Mouse (Mus musculus) liver, embryonic 14.5 days (tissue): ENCODE data around the gene Tnrc6a. TPM values are rescaled to one million over a fixed set of nuclear protein-coding genes. Genes with fewer than 3 reads are reported as not detected.
A peak's percentile ranks its signal among the peaks of the same experiment; 100 is the strongest.

Source experiments
- ATAC-seq: fragments of 200-750 bp; cut with Nextera tagmentation; 2 replicates; pipeline ENCODE4 v1.8.0; 2017; ENCODE audit warnings: moderate number of reproducible peaks, mild to moderate bottlenecking, moderate library complexity; ENCODE audit not compliant: insufficient read depth
- DNase-seq, 3 experiments: peaks; one replicate each; pipeline ENCODE4 v3.0.0-alpha.2; 2012 to 2013; ENCODE audit warnings: low read depth in 3 of 3, low spot score in 3 of 3
- H3K27ac ChIP-seq: fragments of 300-500 bp; sonication (generic); 2 replicates; pipeline ENCODE4 v1.5.1; 2014; ENCODE audit warnings: moderate library complexity, mild to moderate bottlenecking, control low read depth, inconsistent platforms
- H3K27me3 ChIP-seq: fragments of 300-500 bp; sonication (generic); 2 replicates; pipeline ENCODE4 v1.6.1; 2014; ENCODE audit warnings: mild to moderate bottlenecking, low read length, moderate library complexity; ENCODE audit not compliant: control insufficient read depth, insufficient read depth
- H3K36me3 ChIP-seq: fragments of 300-500 bp; sonication (generic); replicated peaks from 2 replicates; pipeline ENCODE4 v1.6.1; 2014; ENCODE audit warnings: low read depth; ENCODE audit not compliant: control insufficient read depth, insufficient read depth
- H3K4me1 ChIP-seq, 2 experiments: fragments of 200-500 bp in 1 of 2; fragments of 300-500 bp in 1 of 2; sonication (generic) in 1 of 2; replicated peaks; 2 replicates each; pipeline ENCODE4 v1.6.1; 2012 to 2014; ENCODE audit warnings: antibody characterized with exemption in 1 of 2, inconsistent platforms in 1 of 2, low read length in 1 of 2; ENCODE audit not compliant: control insufficient read depth in 2 of 2, insufficient read depth in 2 of 2
- H3K4me2 ChIP-seq: fragments of 300-500 bp; sonication (generic); 2 replicates; pipeline ENCODE4 v1.6.1; 2014; ENCODE audit warnings: low read depth, mild to moderate bottlenecking, control low read depth, moderate library complexity
- H3K4me3 ChIP-seq, 2 experiments: fragments of 200-500 bp in 1 of 2; fragments of 300-500 bp in 1 of 2; sonication (generic) in 1 of 2; 2 replicates each; pipeline ENCODE4 v1.5.1; 2012 to 2014; ENCODE audit warnings: low read depth in 2 of 2, low read length in 2 of 2, mild to moderate bottlenecking in 2 of 2, control low read depth in 1 of 2, inconsistent platforms in 1 of 2, moderate library complexity in 1 of 2; ENCODE audit not compliant: insufficient read depth in 1 of 2
- H3K9ac ChIP-seq: fragments of 300-500 bp; sonication (generic); replicated peaks from 2 replicates; pipeline ENCODE4 v1.6.1; 2014; ENCODE audit warnings: mild to moderate bottlenecking, control low read depth, moderate library complexity
- H3K9me3 ChIP-seq: fragments of 300-500 bp; sonication (generic); 2 replicates; pipeline ENCODE4 v1.6.1; 2016; ENCODE audit warnings: low read length, mixed read lengths; ENCODE audit not compliant: control insufficient read depth
- CTCF ChIP-seq: IDR thresholded peaks from 2 replicates; pipeline ENCODE4 v1.5.1; 2016; ENCODE audit warnings: antibody characterized with exemption, low read depth, control low read depth
- EP300 ChIP-seq: IDR thresholded peaks from 2 replicates; pipeline ENCODE4 v1.6.1; 2016; ENCODE audit warnings: antibody characterized with exemption, low read depth
- WGBS: fragments of 180-500 bp; shearing (Covaris S2); extraction: QIAGEN DNeasy Blood & Tissue Kit; methylation state at CpG from one replicate; pipeline ENCODE4 v1.1.7; 2014; ENCODE audit not compliant: insufficient replicate concordance; 5-methylcytosine and 5-hydroxymethylcytosine counted together
- polyA plus RNA-seq, 2 experiments: library from polyadenylated mRNA; depleted of rRNA in 1 of 2; stranded (reverse) in 1 of 2; unstranded in 1 of 2; fragments of >200 nt; fragmentation: Nextera tagmentation in 1 of 2; extraction: Ambion mirVana in 1 of 2; gene quantifications; 2 replicates each; pipeline versions ENCODE4 v1.2.1 to v1.2.3; 2012 to 2014

The Tnrc6a gene
- polyA plus RNA-seq (2012; rRNA removed) (13.1 and 14.1 TPM in 2 replicates), polyA plus RNA-seq (2014; fragmentation: Nextera tagmentation; extraction: Ambion mirVana) (8.8 and 12.8 TPM in 2 replicates)

DNA sequence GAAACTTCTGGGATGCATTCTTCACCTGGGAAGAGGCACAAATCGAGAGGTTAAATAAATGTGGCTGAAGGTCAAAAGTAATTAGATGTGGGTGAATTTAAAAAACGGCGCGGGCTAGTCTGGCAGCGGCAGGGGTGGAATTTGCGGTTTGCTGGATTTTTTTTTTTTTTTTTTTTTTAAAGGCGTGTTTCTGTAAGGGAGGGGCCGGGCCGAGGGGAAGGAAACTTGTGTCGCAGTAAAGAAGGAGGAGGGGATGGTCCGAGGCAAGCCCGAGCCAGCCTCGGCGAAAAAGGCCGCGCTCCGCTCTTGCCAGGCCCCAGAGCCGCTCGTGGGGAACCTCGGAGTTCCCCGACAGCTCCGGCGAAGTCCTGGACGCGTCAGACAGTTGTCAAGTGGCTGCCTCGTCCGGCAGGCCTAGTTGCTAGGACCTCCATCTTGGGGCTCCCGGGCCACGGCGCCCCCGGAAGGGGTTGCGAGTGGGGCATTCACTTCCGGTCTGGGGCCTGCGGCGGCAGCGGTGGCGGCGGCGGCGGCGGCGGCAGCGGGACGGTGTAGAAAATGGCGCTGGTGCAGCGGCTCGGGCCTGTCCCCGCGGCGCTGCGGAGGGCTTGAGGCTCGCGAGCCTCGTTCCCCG is at the start of gene Tnrc6a:
TSS of gene Tnrc6a (plus strand) at position 221 of the 634 bp plus-strand sequence.
- WGBS = under 1% methylated on average over 54 of the region's 55 CpGs
- peak; percentile 98 for ATAC-seq

DNA sequence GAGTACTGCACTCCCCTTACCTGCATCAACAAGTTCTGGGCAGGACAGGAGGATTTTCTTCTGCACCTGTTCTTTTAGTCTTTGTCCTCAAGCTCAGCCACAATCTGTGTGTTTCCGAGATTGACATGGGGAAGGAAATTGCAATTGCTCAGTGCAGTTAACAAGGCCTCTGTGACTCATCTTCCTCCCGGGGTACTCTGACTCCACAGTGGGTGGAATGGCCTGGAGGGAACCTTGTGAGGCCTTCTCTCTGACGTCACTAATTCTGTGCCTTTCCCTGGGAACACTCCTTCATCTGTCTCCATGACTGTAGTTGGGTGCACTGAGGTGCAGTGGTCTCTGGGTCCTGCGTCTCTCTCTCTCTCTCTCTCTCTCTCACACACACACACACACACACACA is 41.4 kb upstream of the Tnrc6a start:
- DNase-seq (no peak), ATAC-seq (no peak)
- WGBS = 29% methylated on average over 4 of the region's 4 CpGs

More for the DNA sequence above, at the start of gene Tnrc6a:
- TF ChIP-seq CTCF (no peak), EP300 (no peak)
- Histone ChIP-seq H3K4me2 (peak within 1 kb of the TSS; percentile 86), H3K4me3 (peak within 1 kb of the TSS; percentile 74 to 99), H3K9ac (peak within 1 kb of the TSS; percentile 96), H3K27me3 (no peaks in the 10 kb centered on the region), H3K36me3 (peaks cover 12% of the 10 kb centered on the region), H3K4me1 (peaks cover 7 to 9% of the 10 kb centered on the region in 2 experiments), H3K9me3 (no peaks in the 10 kb centered on the region), H3K27ac (peak within 1 kb of the TSS; percentile 81)
- peak; percentile 70 to 79 (median 75) for DNase-seq

DNA sequence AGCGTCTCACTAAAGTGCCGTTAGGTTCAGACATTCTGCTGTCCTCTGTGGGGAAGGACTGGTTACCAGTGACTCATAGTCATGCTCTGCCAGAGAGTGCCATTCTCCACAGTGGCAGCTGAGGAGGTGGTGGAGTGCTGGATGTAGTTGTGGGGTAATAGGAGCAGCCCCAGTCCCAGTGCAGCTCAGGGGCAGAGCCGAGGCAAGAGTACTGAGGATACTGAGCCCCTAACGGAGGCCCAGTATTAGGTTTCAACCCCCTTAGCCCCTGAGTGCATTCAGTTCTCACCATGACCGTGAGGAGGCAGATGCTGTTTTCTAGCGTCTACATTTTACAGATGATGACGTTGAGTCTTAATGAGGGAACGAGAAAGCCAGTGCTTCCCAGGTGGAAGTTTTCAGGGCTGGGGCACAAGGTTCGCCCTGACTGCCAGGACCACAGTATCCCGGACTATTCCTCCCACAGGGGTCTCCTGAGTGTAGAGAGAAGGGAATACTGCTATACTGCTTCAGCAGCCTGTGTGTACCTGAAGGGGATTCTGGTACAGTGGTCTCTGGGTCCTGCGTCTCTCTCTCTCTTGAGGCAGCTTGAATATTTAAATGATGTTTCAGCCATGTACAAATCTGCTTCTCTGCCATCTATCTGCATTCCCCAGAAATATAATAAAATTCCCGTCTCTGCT is 40.1 kb upstream of the Tnrc6a start:
- Histone ChIP-seq H3K9me3 (no peaks in the 10 kb centered on the region), H3K4me2 (no peak overlapping the region), H3K4me3 (no peak overlapping the region), H3K27ac (no peak overlapping the region), H3K4me1 (no peaks in the 10 kb centered on the region), H3K36me3 (no peaks in the 10 kb centered on the region), H3K9ac (no peak overlapping the region), H3K27me3 (no peaks in the 10 kb centered on the region)
- TF ChIP-seq EP300 (no peak), CTCF (no peak)
- no peak for DNase-seq
- 42% methylated on average over 12 of the region's 12 CpGs for WGBS
- no peak for ATAC-seq

More for the DNA sequence above, 41.4 kb upstream of the Tnrc6a start:
- Histone ChIP-seq H3K4me1 (no peaks in the 10 kb centered on the region), H3K27me3 (no peaks in the 10 kb centered on the region), H3K27ac (no peak overlapping the region), H3K4me3 (no peak overlapping the region), H3K4me2 (no peak overlapping the region), H3K9ac (no peak overlapping the region), H3K9me3 (no peaks in the 10 kb centered on the region), H3K36me3 (no peaks in the 10 kb centered on the region)
- TF ChIP-seq CTCF (no peak), EP300 (no peak)

DNA sequence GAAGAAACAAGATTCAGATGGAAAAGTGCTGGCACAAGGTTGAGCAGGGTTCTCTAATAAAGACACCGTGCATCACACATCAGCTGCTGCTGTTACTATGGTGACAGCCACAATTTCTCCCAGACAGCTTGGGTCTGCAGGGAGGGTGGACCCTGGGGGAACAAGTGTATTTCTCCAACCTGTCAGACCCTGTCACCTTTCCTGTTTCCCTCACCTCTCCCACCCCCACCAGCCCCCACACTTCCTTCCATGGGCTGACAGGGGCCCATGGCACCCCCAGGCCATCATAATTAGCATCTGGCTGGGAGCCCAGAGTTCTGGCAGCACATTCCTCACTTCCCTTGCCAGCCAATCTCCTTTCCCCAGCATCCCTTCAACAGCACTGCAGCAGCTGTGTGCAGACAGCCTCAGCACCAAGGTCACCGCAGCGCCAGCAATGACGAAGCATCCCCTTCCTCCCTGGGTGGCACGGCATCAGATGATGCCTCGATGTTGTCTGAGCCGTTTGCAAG is 39.4 kb upstream of the Tnrc6a start:
- no peaks in the 10 kb centered on the region for H3K36me3 ChIP-seq
- TF ChIP-seq CTCF (no peak), EP300 (no peak)
- no peak for DNase-seq
- 8% methylated on average over 7 of the region's 7 CpGs for WGBS
- no peaks in the 10 kb centered on the region for H3K4me1 ChIP-seq
- no peaks in the 10 kb centered on the region for H3K27me3 ChIP-seq
- no peak for ATAC-seq
- H3K9me3 ChIP-seq = no peaks in the 10 kb centered on the region
- H3K27ac ChIP-seq = no peak overlapping the region
- no peak overlapping the region for H3K4me3 ChIP-seq
- no peak overlapping the region for H3K9ac ChIP-seq
- no peak overlapping the region for H3K4me2 ChIP-seq

DNA sequence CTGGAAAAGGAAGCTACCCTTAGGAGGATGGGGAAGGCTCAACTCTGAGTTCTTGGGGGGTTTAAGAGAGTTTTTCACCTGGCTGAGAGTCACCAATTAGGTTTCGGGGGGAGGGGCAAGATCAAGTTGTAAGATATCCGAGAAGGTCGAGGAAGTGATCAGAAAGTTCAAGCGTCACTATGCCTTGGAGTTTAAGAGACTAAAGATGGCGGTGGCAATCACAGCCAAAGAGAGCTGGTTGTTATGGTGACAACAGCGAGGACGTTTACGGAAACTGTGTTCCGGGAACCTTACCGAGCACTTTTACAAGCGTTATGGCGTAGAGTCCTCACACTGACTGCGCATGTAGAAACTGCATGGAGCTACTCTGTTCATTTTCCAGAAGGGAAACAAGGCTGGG is 39.0 kb upstream of the Tnrc6a start:
- no peaks in the 10 kb centered on the region for H3K9me3 ChIP-seq
- no peaks in the 10 kb centered on the region for H3K36me3 ChIP-seq
- no peak for DNase-seq
- TF ChIP-seq EP300 = no peak
- no peak overlapping the region for H3K9ac ChIP-seq
- H3K27ac ChIP-seq = no peak overlapping the region
- no peak for ATAC-seq
- no peak overlapping the region for H3K4me2 ChIP-seq
- no peak overlapping the region for H3K4me3 ChIP-seq
- no peaks in the 10 kb centered on the region for H3K4me1 ChIP-seq
- WGBS = 15% methylated on average over 13 of the region's 13 CpGs
- no peaks in the 10 kb centered on the region for H3K27me3 ChIP-seq
